Mouse (Mus musculus) fat pad, adult 2 months (tissue): ENCODE results near the gene Olfr71.

Source experiments
- DNase-seq: peaks from one replicate; pipeline ENCODE4 v3.0.0-alpha.2; 2011; ENCODE audit warnings: low read depth, low spot score; ENCODE audit errors: extremely low read depth

Olfr71 gene

DNA sequence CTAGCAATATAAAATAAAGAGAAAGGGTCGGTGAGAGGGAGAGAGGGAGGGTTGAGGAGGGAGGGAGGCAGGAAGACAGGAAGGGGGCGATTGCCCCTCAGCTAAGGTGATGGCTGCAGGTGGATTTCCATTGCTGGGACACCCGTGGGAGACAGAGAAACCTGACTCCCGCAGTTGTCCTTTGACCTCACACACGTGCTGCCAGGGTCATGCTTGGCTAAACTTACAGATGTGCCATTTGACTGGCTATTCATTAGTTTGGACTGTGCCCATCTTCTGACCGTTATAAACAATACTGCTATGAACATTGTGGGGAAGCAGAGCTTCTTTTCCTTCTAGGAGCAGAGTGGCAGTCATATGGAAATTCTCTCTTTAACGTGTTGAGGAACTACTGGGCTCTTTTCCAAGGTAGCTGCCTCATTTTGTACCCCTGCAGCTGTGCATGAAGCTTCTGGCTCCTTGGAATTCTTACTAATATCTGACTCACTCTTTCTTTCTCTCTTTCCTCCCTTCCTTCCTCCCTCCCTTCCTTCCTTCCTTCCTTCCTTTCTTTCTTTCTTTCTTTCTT lies 3.7 kb upstream of the Olfr71 start:
- no peak for DNase-seq

GRCm38 (mm10) chr4:43711821-43712220 lies 1.8 kb upstream of the Olfr71 start:
- no peak for DNase-seq

GRCm38 (mm10) chr4:43705991-43706390 lies 4.1 kb downstream of the Olfr71 start:
- no peak for DNase-seq

- no peak for DNase-seq
Observed at GRCm38 (mm10) chr4:43703851-43704250, 6.2 kb downstream of the Olfr71 start.

DNA sequence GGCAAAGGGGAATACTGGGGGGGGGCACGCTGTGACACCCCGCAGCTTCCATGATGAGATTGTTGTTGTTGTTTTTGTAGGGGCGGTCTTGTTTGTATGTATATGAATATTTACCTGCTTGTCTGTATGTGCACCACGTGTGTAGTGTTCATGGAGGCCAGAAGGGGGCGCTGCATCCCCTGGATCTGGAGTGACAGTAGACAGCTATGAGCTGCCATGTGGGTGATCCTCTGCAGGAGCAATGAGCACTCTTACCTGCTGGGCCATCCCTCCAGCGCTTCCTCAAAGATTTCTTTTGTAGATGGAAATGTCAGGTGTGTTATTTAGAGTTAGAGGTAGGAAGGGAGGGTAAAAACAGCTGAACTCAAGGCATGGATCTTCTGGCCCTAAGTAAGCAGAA lies 6.6 kb downstream of the Olfr71 start:
- no peak for DNase-seq

- no peak for DNase-seq
Observed at GRCm38 (mm10) chr4:43700707-43701106, 9.3 kb downstream of the Olfr71 start, which contains the start of gene Olfr70. TSS of gene Olfr70 (minus strand) at chr4:43700807.

- DNase-seq: no peak
Observed at GRCm38 (mm10) chr4:43696561-43696960, 13.5 kb downstream of the Olfr71 start.

DNA sequence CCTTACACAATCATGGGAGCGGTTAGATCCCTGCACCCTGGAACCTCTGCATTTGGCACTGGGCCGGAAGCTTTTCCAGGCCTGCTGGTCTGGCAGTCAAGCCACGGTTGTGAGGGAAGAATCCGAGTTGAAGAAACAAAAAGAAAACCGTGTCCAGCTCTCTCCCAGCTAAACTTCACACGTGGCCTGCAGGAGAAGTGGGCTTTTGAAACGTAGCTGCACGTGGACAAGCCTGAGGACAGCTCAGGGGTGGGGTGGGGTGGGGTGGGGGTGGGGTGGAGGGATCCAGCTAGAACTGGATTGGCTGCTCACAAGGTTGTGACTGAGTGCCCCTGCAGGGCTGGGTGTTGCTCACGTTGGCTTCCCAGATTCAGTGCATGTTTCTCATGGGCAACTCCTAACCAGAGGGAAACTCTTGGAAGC lies 14.8 kb downstream of the Olfr71 start:
- no peak for DNase-seq

DNA sequence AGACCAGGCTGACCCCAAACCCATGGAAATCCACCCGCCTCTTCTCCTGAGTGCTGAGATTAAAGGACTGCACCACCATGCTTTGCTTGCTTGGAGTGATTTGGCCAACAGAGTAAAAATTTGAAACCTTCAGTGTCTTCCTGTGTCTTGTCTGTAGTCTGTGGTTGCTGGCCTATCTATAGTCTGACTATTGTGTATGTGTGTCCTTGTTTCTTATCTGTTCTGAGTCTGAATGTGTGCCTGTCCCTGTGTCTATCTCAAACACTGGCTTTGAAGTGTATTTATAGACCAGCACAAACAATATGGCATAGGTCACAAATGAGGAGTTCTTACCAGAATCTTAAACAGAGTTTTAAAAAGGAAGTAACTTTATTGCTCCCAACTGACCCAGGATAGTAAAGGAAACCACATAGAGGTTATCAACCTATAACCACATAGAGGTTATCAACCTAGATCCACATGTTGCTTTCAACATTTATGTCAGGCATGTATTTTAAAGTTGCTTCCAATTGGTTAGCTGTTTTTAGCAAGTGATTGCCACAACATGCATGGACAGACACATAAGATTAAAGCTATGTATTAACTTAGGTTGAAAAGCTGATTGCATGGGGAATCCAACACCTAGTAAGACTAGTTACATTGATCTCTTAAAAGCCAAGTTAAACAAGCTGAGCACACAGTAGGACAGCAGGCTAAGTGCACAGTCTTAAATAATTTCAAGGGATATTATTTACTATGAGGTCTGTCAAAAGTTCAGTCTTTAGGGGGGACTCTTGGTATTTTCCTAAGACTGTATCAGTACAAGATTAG lies 15.4 kb downstream of the Olfr71 start:
- DNase-seq: no peak

- DNase-seq: peak; percentile 54
Observed at GRCm38 (mm10) chr4:43693806-43694241, 16.2 kb downstream of the Olfr71 start.

DNA sequence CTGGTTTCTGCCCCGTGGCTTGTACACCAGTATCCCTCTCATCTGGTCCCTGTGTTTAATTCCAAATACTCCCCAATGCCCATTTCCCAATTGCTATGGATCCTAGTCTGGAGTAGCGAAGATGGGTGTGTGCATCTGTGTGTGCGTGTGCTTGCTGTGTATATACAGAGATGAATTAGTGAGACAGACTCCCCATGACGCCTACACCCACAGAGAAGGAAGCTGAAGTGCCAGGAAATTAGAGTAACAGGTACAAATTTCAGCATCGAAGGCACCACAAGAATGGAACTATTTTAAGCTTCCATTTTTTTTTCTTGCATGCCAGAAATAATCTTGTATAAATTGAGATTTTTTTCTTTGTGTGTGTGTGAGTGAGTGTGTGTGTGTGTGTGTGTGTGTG lies 19.0 kb downstream of the Olfr71 start:
- no peak for DNase-seq

DNA sequence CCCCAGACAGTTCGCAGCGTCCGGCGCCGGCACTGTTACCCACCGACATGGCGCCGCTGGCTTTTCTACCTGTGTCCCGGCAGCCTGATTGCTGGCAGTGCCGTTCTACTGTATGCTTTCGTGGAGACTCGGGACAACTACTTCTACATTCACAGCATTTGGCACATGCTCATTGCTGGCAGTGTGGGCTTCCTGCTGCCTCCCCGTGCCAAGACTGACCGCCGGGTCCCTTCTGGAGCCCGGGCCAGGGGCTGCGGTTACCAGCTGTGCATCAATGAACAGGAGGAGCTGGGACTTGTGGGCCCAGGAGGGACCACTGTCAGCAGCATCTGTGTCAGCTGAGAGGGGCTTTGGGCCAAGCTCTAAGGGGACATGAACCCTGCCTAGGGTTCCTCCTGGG lies 20.0 kb downstream of the Olfr71 start:
- no peak for DNase-seq

- DNase-seq: no peak
Observed at GRCm38 (mm10) chr4:43679416-43680043, 30.5 kb downstream of the Olfr71 start.

GRCm38 (mm10) chr4:43678541-43678940 lies 31.5 kb downstream of the Olfr71 start:
- no peak for DNase-seq

DNA sequence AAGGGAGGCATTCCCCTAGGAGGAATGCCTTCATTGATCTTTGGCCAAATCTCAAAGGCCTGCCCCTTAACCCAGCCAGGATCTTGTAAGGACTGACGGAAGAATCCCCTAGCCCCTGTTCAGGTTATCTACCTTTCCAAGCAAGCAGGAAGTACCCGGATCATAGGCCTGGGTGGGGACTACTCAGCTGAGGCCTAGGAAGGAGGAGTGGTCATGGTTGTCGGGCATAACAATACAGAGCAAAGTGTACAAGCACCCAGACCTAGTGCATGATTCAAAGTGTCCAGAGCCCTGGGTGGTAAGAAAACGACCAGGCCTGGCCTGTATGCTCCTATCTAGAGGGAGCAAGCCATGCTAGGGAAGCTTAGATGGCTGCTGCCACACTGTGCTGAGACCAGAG lies 34.4 kb downstream of the Olfr71 start:
- DNase-seq: no peak

DNA sequence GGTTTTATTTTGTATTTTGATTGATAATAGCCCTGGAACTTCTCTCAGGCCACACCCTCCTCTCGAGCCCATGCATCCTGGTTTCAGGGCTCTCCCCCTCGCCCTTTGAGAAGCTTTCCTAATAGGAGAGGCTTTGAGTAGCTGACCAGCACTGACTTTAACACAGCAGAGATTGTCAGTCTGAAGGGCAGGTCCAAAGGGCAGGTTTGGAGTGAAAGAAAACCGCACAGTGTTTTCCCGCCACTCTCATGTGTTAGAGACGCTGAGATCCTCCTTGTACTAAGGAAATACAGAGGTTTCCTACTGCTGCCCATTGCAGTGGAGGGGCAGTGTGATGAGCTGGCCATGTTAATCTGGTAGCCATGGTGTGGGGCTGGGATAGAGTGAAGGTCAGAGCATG lies 35.1 kb downstream of the Olfr71 start:
- no peak for DNase-seq

- no peak for DNase-seq
Observed at GRCm38 (mm10) chr4:43673703-43674102, 36.4 kb downstream of the Olfr71 start.

DNA sequence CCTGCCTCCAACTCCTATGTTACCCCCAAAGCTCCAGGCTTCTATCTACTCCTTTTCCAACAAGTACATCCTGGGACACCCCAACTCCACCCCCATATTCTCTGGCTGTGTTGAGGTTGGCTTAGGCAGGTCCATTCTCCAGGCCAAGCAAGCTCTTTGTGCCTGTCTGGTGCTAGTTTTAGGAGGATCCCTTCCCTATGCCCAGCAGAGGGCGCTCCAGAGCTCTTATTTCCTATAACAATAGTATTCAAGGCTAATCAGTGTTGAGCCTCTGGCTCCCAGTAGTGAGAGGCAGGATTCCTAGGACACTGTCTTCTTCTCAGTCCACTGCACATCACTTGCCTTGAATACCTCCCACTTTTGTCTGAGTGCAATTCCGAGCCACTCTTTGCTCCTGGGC lies 38.0 kb downstream of the Olfr71 start:
- DNase-seq: no peak

GRCm38 (mm10) chr4:43669428-43669794 lies 40.6 kb downstream of the Olfr71 start:
- DNase-seq: no peak

DNA sequence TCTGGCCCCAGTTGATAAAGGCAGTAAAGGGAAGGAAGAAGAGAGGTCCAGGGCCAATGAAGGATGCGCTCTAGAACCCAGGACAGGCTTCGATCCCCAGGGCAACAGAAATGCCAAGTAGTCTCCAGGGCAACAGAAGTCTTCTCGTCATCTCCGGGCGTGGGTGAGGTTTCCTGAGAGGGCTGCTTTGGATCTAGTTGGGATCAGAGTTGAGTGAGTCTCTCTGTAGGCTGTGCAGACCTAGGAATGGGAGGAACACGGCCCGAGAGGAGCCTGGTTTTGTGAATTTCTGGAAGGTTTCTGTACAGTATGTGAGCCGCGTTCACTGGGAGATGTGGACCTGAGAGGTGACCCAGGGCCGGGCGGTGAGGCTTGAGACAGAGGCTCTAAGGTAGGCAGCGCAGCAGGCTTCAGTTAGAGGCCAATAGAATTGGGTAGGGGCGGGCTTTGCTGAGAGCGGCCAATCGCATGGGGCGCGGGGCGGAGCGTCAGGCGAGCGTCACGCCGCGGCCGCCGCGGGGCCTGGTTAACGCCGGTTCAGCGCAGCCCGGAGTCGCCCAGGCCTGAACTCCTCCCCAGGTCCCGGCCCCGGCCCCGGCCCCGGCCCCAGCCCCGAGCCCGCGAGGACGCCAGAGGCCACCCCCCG lies 41.1 kb downstream of the Olfr71 start, which contains the start of the genes Tmem8b and Fam221b:
Gene Tmem8b (plus strand): TSS at position 190 of the 646 bp plus-strand sequence.
Gene Fam221b (minus strand): TSS at position 364 of the 646 bp plus-strand sequence.
- DNase-seq: peak; percentile 16

GRCm38 (mm10) chr4:43666412-43666811 lies 43.6 kb downstream of the Olfr71 start:
- DNase-seq: no peak
